15 mouse cellular contexts compared by ENCODE assay signal in genomic region chr19:12483782-12484181, GRCm38 (mm10). TPM values are rescaled to one million over a fixed set of nuclear protein-coding genes. Genes with fewer than 3 reads are reported as not detected.
DNase-seq lines count a peak whose midpoint lies in the region; ATAC-seq and TF ChIP-seq lines count a peak whose summit lies in the region.
"Had no signal": no experiment of that assay in that cellular context is flagged by ENCODE, and none has a peak within 500 bp of the region (broad histone marks: within the 10 kb centered on the region; RNA-seq: fewer than 3 reads in every experiment).

No protein-coding gene starts in this region.

- no peak overlapping the region for H3K4me3 ChIP-seq in liver, adult 2 months (ENCODE audit: insufficient read depth, low read depth, low read length)
- H3K4me3 ChIP-seq in macrophage (ENCODE audit: inconsistent target): no peak overlapping the region
- H3K4me3 ChIP-seq: embryonic facial prominence, embryonic 15.5 days had no signal

- peak overlapping the region; percentile 61 for H3K27ac ChIP-seq in liver, adult 2 months (replicated peaks; ENCODE audit: insufficient read depth, low read depth, low read length)
- H3K27ac ChIP-seq in macrophage: peak overlapping the region; percentile 25
- H3K27ac ChIP-seq: embryonic facial prominence, embryonic 15.5 days had no signal

- intact Hi-C loops in gastrocnemius, postnatal 14 days (cut with DNase I; ENCODE audit: low total_unique reads): no loop called here
- intact Hi-C loops in heart, postnatal 14 days (cut with DNase I): no loop called here

- DNase-seq in gastrocnemius, postnatal 14 days: peak; percentile 35
- DNase-seq in gastrocnemius, postnatal 10 days: no peak
- DNase-seq in liver, adult 2 months (ENCODE audit: extremely low read depth, low read depth, low spot score): no peak
- no peak for DNase-seq in liver
- DNase-seq in heart, postnatal 14 days: peak; percentile 45 to 49
- DNase-seq in cerebellum, adult 18-20 months: no peak
- DNase-seq: cerebellum, adult 11-12 months had no signal

- no peak for ATAC-seq in megakaryocyte progenitor cell, adult 5-6 weeks (replicated peaks; ENCODE audit: poor library complexity)

- H3K79me2 ChIP-seq in liver, adult 2 months (ENCODE audit: control insufficient read depth, insufficient read depth, low read length): no peaks in the 10 kb centered on the region
- no peaks in the 10 kb centered on the region for H3K79me2 ChIP-seq in macrophage (ENCODE audit: inconsistent target)

- no peak for TF ChIP-seq CTCF in liver, adult 2 months (IDR thresholded peaks at IDR 0.05; ENCODE audit: low read depth, low read length)

- H3K27me3 ChIP-seq in liver, adult 2 months (ENCODE audit: control insufficient read depth, insufficient read depth, low read length): no peaks in the 10 kb centered on the region
- H3K27me3 ChIP-seq: embryonic facial prominence, embryonic 15.5 days had no signal

- H3K9ac ChIP-seq in liver, adult 2 months (ENCODE audit: low read depth, low read length): no peak overlapping the region
- H3K9ac ChIP-seq: embryonic facial prominence, embryonic 15.5 days had no signal

- H3K4me1 ChIP-seq in liver, adult 2 months (ENCODE audit: control insufficient read depth, insufficient read depth, low read length): peaks cover 34% of the 10 kb centered on the region

- 54% methylated on average over 4 of the region's 4 CpGs for WGBS in liver, adult 2 months
- WGBS in macrophage (ENCODE audit: missing documents): 21% methylated on average over 4 of the region's 4 CpGs

- no peak for TF ChIP-seq POLR2A in liver, adult 2 months (IDR thresholded peaks at IDR 0.05; ENCODE audit: extremely low read depth, insufficient read depth, low read length)

- 0 out of 2 replicates have a peak, but pooled peaks cover 7% of the 10 kb centered on the region for H3K36me3 ChIP-seq in liver, adult 2 months (ENCODE audit: control insufficient read depth, insufficient read depth, low read length)
- H3K36me3 ChIP-seq in macrophage (ENCODE audit: inconsistent target): peaks cover 37% of the 10 kb centered on the region; the same call in 1 of the 2 replicates

RNA-seq across cellular contexts. Expression of gene Dtx4, which starts 17.5 kb away (rescaled TPM):
- 10 to 100 TPM; 10.1 to 14.1 TPM for total RNA-seq in gastrocnemius, postnatal 14 days (2021)
- total RNA-seq in gastrocnemius, postnatal 10 days (2021): 10 to 100 TPM; 20.3 to 23.2 TPM
- total RNA-seq in liver, adult 2 months (2014; rRNA removed): 1.8 and 3.8 TPM in 2 replicates
- 6.5 and 7.2 TPM in 2 replicates for polyA plus RNA-seq in liver, adult 2 months (2012; rRNA removed)
- 1 to 10 TPM; 7.6 to 9.7 TPM for total RNA-seq in heart, postnatal 14 days (2021)
- 100 to 1,000 TPM in 4 of 26 experiments, 10 to 100 TPM in 14, 1 to 10 TPM in 8; 7.0 to 144 (median 22.3) TPM for total RNA-seq in macrophage (2018; cell fraction: chromatin; rRNA removed)
- 10 to 100 TPM; 10.2 to 96.6 (median 29.8) TPM for total RNA-seq in macrophage (2018; cell fraction: cytosol; rRNA removed)
- 100 to 1,000 TPM in 3 of 26 experiments, 10 to 100 TPM in 21, 1 to 10 TPM in 2; 8.5 to 133 (median 28.5) TPM for total RNA-seq in macrophage (2018; cell fraction: nucleus; rRNA removed)
- 17.5 to 35.6 TPM (median 30.8 TPM) in 3 replicates for polyA plus RNA-seq in macrophage (2018)
- total RNA-seq in megakaryocyte progenitor cell, adult 5-6 weeks (2015): 41.4 and 46.5 TPM in 2 replicates
- 38.9 and 39.0 TPM in 2 replicates for total RNA-seq in megakaryocyte progenitor cell, adult 5-6 weeks (2017)

RNA-seq across cellular contexts. Expression of gene Mpeg1, which starts 23.2 kb away (rescaled TPM):
- 1 to 10 TPM; 1.5 to 1.6 TPM for total RNA-seq in gastrocnemius, postnatal 14 days (2021)
- total RNA-seq in gastrocnemius, postnatal 10 days (2021): 1 to 10 TPM; 2.0 to 4.1 TPM
- 27.1 and 30.9 TPM in 2 replicates for total RNA-seq in liver, adult 2 months (2014; rRNA removed)
- polyA plus RNA-seq in liver, adult 2 months (2012; rRNA removed): 6.1 and 7.4 TPM in 2 replicates
- 1 to 10 TPM; 6.6 to 7.1 TPM for total RNA-seq in heart, postnatal 14 days (2021)
- total RNA-seq in macrophage (2018; cell fraction: chromatin; rRNA removed): 100 to 1,000 TPM; 252 to 707 (median 456) TPM
- total RNA-seq in macrophage (2018; cell fraction: cytosol; rRNA removed): 1,000 to 10,000 TPM; 1,942 to 3,390 (median 2,625) TPM
- 1,000 to 10,000 TPM in 25 of 26 experiments, 100 to 1,000 TPM in 1; 793 to 4,386 (median 3,068) TPM for total RNA-seq in macrophage (2018; cell fraction: nucleus; rRNA removed)
- 2,177 to 2,766 TPM (median 2,684 TPM) in 3 replicates for polyA plus RNA-seq in macrophage (2018)
- total RNA-seq in megakaryocyte progenitor cell, adult 5-6 weeks (2015): 74.6 and 105 TPM in 2 replicates
- total RNA-seq in megakaryocyte progenitor cell, adult 5-6 weeks (2017): 41.8 and 52.4 TPM in 2 replicates

RNA-seq across cellular contexts. Expression of gene Pfpl, which starts 56.1 kb away (rescaled TPM):
- total RNA-seq in gastrocnemius, postnatal 14 days (2021): not detected
- total RNA-seq in gastrocnemius, postnatal 10 days (2021): not detected
- total RNA-seq in liver, adult 2 months (2014; rRNA removed): not detected in 2 replicates
- polyA plus RNA-seq in liver, adult 2 months (2012; rRNA removed): not detected in 2 replicates
- not detected for total RNA-seq in heart, postnatal 14 days (2021)
- total RNA-seq in macrophage (2018; cell fraction: chromatin; rRNA removed): not detected
- not detected for total RNA-seq in macrophage (2018; cell fraction: cytosol; rRNA removed)
- total RNA-seq in macrophage (2018; cell fraction: nucleus; rRNA removed): not detected
- not detected in 3 replicates for polyA plus RNA-seq in macrophage (2018)
- total RNA-seq in megakaryocyte progenitor cell, adult 5-6 weeks (2015): not detected in 2 replicates
- total RNA-seq in megakaryocyte progenitor cell, adult 5-6 weeks (2017): not detected in 2 replicates
- total RNA-seq: adrenal gland, adult 2 months had no signal
- polyA plus RNA-seq: adrenal gland, adult 2 months; embryonic facial prominence, embryonic 15.5 days; frontal cortex, adult 2 months; large intestine, adult 2 months; limb, embryonic 11.5 days; midbrain, embryonic 11.5 days had no signal

Comparison
In these comparisons a context has a peak if more than half of its experiments do, and no peak if none do; other contexts are left out.
1. DNase-seq: peak in gastrocnemius, postnatal 14 days (single experiment) and heart, postnatal 14 days (2 of 2); none in gastrocnemius, postnatal 10 days (single experiment), liver, adult 2 months (single experiment), liver (single experiment) and cerebellum, adult 18-20 months (0 of 2).